Mouse (Mus musculus) embryonic facial prominence, embryonic 11.5 days (tissue): Measurements from ENCODE around the gene Rptor. TPM values are rescaled to one million over a fixed set of nuclear protein-coding genes. Genes with fewer than 3 reads are reported as not detected.

Source experiments
- ATAC-seq: fragments of 200-750 bp; cut with Nextera tagmentation; replicated peaks from 2 replicates; pipeline ENCODE4 v1.8.0; 2017; ENCODE audit warnings: low read depth; ENCODE audit not compliant: insufficient number of reproducible peaks, low FRiP score, low TSS enrichment
- DNase-seq: peaks from one replicate; pipeline ENCODE4 v3.0.0-alpha.2; 2015; ENCODE audit warnings: low spot score
- H3K27ac ChIP-seq: fragments of 300-500 bp; sonication (generic); replicated peaks from 2 replicates; pipeline ENCODE4 v1.5.1; 2014; ENCODE audit warnings: mild to moderate bottlenecking, low read depth, low read length, control low read depth
- H3K27me3 ChIP-seq: fragments of 300-500 bp; sonication (generic); 2 replicates; pipeline ENCODE4 v1.6.1; 2014; ENCODE audit warnings: mild to moderate bottlenecking, low read length, moderate library complexity, mixed read lengths; ENCODE audit not compliant: control insufficient read depth, insufficient read depth
- H3K36me3 ChIP-seq: fragments of 300-500 bp; sonication (generic); replicated peaks from 2 replicates; pipeline ENCODE4 v1.6.1; 2014; ENCODE audit warnings: low read depth, mild to moderate bottlenecking, low read length, moderate library complexity, mixed read lengths; ENCODE audit not compliant: control insufficient read depth, insufficient read depth
- H3K4me1 ChIP-seq: fragments of 300-500 bp; sonication (generic); 2 replicates; pipeline ENCODE4 v1.6.1; 2014; ENCODE audit warnings: low read length, mixed read lengths; ENCODE audit not compliant: control insufficient read depth, insufficient read depth
- H3K4me2 ChIP-seq: fragments of 300-500 bp; sonication (generic); 2 replicates; pipeline ENCODE4 v1.6.1; 2014; ENCODE audit warnings: low read depth, mild to moderate bottlenecking, control low read depth, low read length, moderate library complexity
- H3K4me3 ChIP-seq: fragments of 300-500 bp; sonication (generic); 2 replicates; pipeline ENCODE4 v1.5.1; 2014; ENCODE audit warnings: low read depth, low read length, control low read depth
- H3K9ac ChIP-seq: fragments of 300-500 bp; sonication (generic); replicated peaks from 2 replicates; pipeline ENCODE4 v1.6.1; 2014; ENCODE audit warnings: mild to moderate bottlenecking, control low read depth, low read length
- H3K9me3 ChIP-seq: fragments of 300-500 bp; sonication (generic); replicated peaks from 2 replicates; pipeline ENCODE4 v1.6.1; 2016; ENCODE audit warnings: mild to moderate bottlenecking, low read length, inconsistent platforms, mixed read lengths; ENCODE audit not compliant: control insufficient read depth
- WGBS: fragments of 180-500 bp; shearing (Covaris S2); extraction: QIAGEN DNeasy Blood & Tissue Kit; methylation state at CpG from one replicate; pipeline ENCODE4 v1.1.7; 2014; 5-methylcytosine and 5-hydroxymethylcytosine counted together
- polyA plus RNA-seq: library from polyadenylated mRNA; unstranded; fragments of >200 nt; fragmentation: Nextera tagmentation; extraction: Ambion mirVana; gene quantifications from 2 replicates; pipeline ENCODE4 v1.2.1, GENCODE M21; 2014

The Rptor gene
- polyA plus RNA-seq, 1 experiment from 2014 or later: 10.1 TPM

GRCm38 (mm10) chr11:119829116-119829515, 226.4 kb downstream of the Rptor start:
- 93% methylated on average over 3 of the region's 3 CpGs for WGBS
- no peaks in the 10 kb centered on the region for H3K36me3 ChIP-seq

GRCm38 (mm10) chr11:119831682-119832081, 229.0 kb downstream of the Rptor start:
- ATAC-seq: no peak

More at GRCm38 (mm10) chr11:119829116-119829515, 226.4 kb downstream of the Rptor start:
- Histone ChIP-seq H3K9ac (no peak overlapping the region), H3K27me3 (no peaks in the 10 kb centered on the region), H3K27ac (no peak overlapping the region), H3K4me3 (no peak overlapping the region), H3K4me1 (no peaks in the 10 kb centered on the region), H3K4me2 (no peak overlapping the region), H3K9me3 (no peaks in the 10 kb centered on the region)
- DNase-seq (no peak), ATAC-seq (no peak)

GRCm38 (mm10) chr11:119833311-119833710, 230.6 kb downstream of the Rptor start:
- H3K9ac ChIP-seq: no peak overlapping the region
- DNase-seq (no peak), ATAC-seq (no peak)
- H3K4me1 ChIP-seq: no peaks in the 10 kb centered on the region
- H3K27me3 ChIP-seq: no peaks in the 10 kb centered on the region
- no peak overlapping the region for H3K4me3 ChIP-seq
- H3K4me2 ChIP-seq: no peak overlapping the region
- no peaks in the 10 kb centered on the region for H3K36me3 ChIP-seq
- no peak overlapping the region for H3K27ac ChIP-seq
- no peaks in the 10 kb centered on the region for H3K9me3 ChIP-seq

More at GRCm38 (mm10) chr11:119831682-119832081, 229.0 kb downstream of the Rptor start:
- Histone ChIP-seq H3K9me3 (no peaks in the 10 kb centered on the region), H3K4me2 (no peak overlapping the region), H3K4me1 (no peaks in the 10 kb centered on the region), H3K27ac (no peak overlapping the region), H3K4me3 (no peak overlapping the region), H3K36me3 (no peaks in the 10 kb centered on the region), H3K9ac (no peak overlapping the region), H3K27me3 (no peaks in the 10 kb centered on the region)
- WGBS: 82% methylated on average over 7 of the region's 7 CpGs
- DNase-seq: no peak

GRCm38 (mm10) chr11:119833877-119834804, 231.4 kb downstream of the Rptor start:
- Histone ChIP-seq H3K36me3 (no peaks in the 10 kb centered on the region), H3K27me3 (no peaks in the 10 kb centered on the region), H3K27ac (no peak overlapping the region)

GRCm38 (mm10) chr11:119836326-119836725, 233.6 kb downstream of the Rptor start:
- H3K27ac ChIP-seq: no peak overlapping the region
- H3K27me3 ChIP-seq: no peaks in the 10 kb centered on the region
- H3K36me3 ChIP-seq: no peaks in the 10 kb centered on the region
- DNase-seq (no peak), ATAC-seq (no peak)
- H3K9ac ChIP-seq: no peak overlapping the region
- no peak overlapping the region for H3K4me3 ChIP-seq
- 96% methylated on average over 3 of the region's 3 CpGs for WGBS
- H3K4me1 ChIP-seq: no peaks in the 10 kb centered on the region
- no peak overlapping the region for H3K4me2 ChIP-seq
- no peaks in the 10 kb centered on the region for H3K9me3 ChIP-seq

More at GRCm38 (mm10) chr11:119833877-119834804, 231.4 kb downstream of the Rptor start:
- Histone ChIP-seq H3K9ac (no peak overlapping the region), H3K4me1 (no peaks in the 10 kb centered on the region), H3K4me3 (no peak overlapping the region), H3K9me3 (no peaks in the 10 kb centered on the region), H3K4me2 (no peak overlapping the region)
- WGBS: 64% methylated on average over 16 of the region's 16 CpGs
- ATAC-seq (no peak), DNase-seq (no peak)

- no peaks in the 10 kb centered on the region for H3K36me3 ChIP-seq
- 87% methylated on average over 1 of the region's 1 CpGs for WGBS
- ATAC-seq: no peak
Measured at GRCm38 (mm10) chr11:119837786-119838185, 235.1 kb downstream of the Rptor start.

GRCm38 (mm10) chr11:119839411-119840342, 237.0 kb downstream of the Rptor start:
- no peak overlapping the region for H3K27ac ChIP-seq
- no peak for DNase-seq
- no peaks in the 10 kb centered on the region for H3K4me1 ChIP-seq
- ATAC-seq: no peak
- WGBS: 77% methylated on average over 10 of the region's 10 CpGs
- H3K27me3 ChIP-seq: no peaks in the 10 kb centered on the region
- H3K4me3 ChIP-seq: no peak overlapping the region
- no peaks in the 10 kb centered on the region for H3K9me3 ChIP-seq
- H3K9ac ChIP-seq: no peak overlapping the region
- no peak overlapping the region for H3K4me2 ChIP-seq
- no peaks in the 10 kb centered on the region for H3K36me3 ChIP-seq

More at GRCm38 (mm10) chr11:119837786-119838185, 235.1 kb downstream of the Rptor start:
- Histone ChIP-seq H3K4me3 (no peak overlapping the region), H3K4me1 (no peaks in the 10 kb centered on the region), H3K9ac (no peak overlapping the region), H3K27ac (no peak overlapping the region), H3K4me2 (no peak overlapping the region), H3K9me3 (no peaks in the 10 kb centered on the region), H3K27me3 (no peaks in the 10 kb centered on the region)
- DNase-seq: no peak
